Mouse (Mus musculus) limb, embryonic 12.5 days (tissue): ENCODE data around the gene Krt35. TPM values are rescaled to one million over a fixed set of nuclear protein-coding genes. Genes with fewer than 3 reads are reported as not detected.

Experiments used
- ATAC-seq: fragments of 200-750 bp; cut with Nextera tagmentation; 2 replicates; pipeline ENCODE4 v1.8.0; 2017; ENCODE audit warnings: low read depth, moderate TSS enrichment; ENCODE audit not compliant: insufficient number of reproducible peaks, insufficient read depth, low FRiP score, low TSS enrichment
- H3K27ac ChIP-seq: fragments of 300-500 bp; sonication (generic); 2 replicates; pipeline ENCODE4 v1.5.1; 2016; ENCODE audit warnings: mild to moderate bottlenecking, moderate library complexity
- H3K27me3 ChIP-seq: fragments of 300-500 bp; sonication (generic); 2 replicates; pipeline ENCODE4 v1.6.1; 2016; ENCODE audit warnings: mild to moderate bottlenecking, moderate library complexity
- H3K36me3 ChIP-seq: fragments of 300-500 bp; sonication (generic); 2 replicates; pipeline ENCODE4 v1.6.1; 2016; ENCODE audit warnings: mild to moderate bottlenecking, moderate library complexity
- H3K4me1 ChIP-seq: fragments of 300-500 bp; sonication (generic); replicated peaks from 2 replicates; pipeline ENCODE4 v1.6.1; 2016
- H3K4me2 ChIP-seq: fragments of 300-500 bp; sonication (generic); 2 replicates; pipeline ENCODE4 v1.6.1; 2016; ENCODE audit warnings: mild to moderate bottlenecking, moderate library complexity
- H3K4me3 ChIP-seq: fragments of 300-500 bp; sonication (generic); replicated peaks from 2 replicates; pipeline ENCODE4 v1.5.1; 2016; ENCODE audit warnings: mild to moderate bottlenecking
- H3K9ac ChIP-seq: fragments of 300-500 bp; sonication (generic); replicated peaks from 2 replicates; pipeline ENCODE4 v1.6.1; 2016; ENCODE audit warnings: mild to moderate bottlenecking, moderate library complexity
- H3K9me3 ChIP-seq: fragments of 300-500 bp; sonication (generic); 2 replicates; pipeline ENCODE4 v1.6.1; 2016; ENCODE audit warnings: mild to moderate bottlenecking, moderate library complexity
- WGBS: fragments of 180-500 bp; shearing (Covaris S2); methylation state at CpG from one replicate; pipeline ENCODE4 v1.1.7; 2016; 5-methylcytosine and 5-hydroxymethylcytosine counted together
- polyA plus RNA-seq: library from polyadenylated mRNA; unstranded; fragments of >200 nt; fragmentation: Nextera tagmentation; extraction: Ambion mirVana; gene quantifications from 2 replicates; pipeline ENCODE4 v1.2.1, GENCODE M21; 2016

Gene Krt35
- polyA plus RNA-seq, 1 experiment from 2014 or later = 0.70 TPM

DNA sequence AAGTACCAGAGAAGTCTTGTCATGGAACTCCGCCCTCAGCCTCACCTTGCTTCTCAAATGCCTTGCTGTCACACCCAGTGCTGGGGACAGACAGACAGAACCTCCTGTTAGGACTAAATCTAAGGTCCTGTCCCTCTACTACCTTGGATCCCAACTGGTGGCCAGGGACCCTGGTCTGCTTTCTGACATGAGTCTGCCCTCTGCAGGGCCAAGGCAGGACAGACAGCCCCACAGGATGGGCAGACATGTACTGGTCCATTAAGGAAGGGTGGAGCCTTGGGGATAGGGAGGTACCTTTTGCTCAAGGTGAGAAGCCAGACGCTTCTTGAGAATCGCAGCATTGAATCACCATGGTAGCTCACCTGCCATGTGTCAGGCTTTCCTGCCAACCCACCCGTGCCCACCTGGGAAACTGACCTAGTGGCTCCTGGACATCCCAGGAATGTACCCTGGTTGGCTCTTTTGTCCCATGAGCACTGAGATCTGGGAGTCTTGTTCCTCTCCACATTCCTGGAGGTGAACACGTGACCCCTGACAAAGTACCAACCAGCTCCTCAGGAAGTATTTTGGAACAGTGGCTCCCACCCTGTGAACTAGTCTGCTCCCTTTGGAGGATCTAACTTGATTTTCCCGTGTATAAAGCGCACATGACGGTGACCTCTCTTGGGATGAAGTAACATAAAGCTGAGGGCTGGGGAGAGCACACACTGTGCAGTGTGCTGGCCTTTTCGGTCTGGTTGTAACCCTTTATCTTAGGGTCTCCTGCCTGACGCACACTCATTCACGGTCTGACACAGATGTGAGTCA lies 17.1 kb upstream of the Krt35 start:
- Histone ChIP-seq H3K27ac (no peak overlapping the region), H3K27me3 (no peaks in the 10 kb centered on the region), H3K9me3 (no peaks in the 10 kb centered on the region), H3K4me1 (peaks cover 8% of the 10 kb centered on the region; the same call in 1 of the 2 replicates), H3K4me3 (no peak overlapping the region), H3K4me2 (no peak overlapping the region), H3K36me3 (no peaks in the 10 kb centered on the region), H3K9ac (no peak overlapping the region)
- 85% methylated on average over 11 of the region's 11 CpGs for WGBS
- ATAC-seq = no peak

DNA sequence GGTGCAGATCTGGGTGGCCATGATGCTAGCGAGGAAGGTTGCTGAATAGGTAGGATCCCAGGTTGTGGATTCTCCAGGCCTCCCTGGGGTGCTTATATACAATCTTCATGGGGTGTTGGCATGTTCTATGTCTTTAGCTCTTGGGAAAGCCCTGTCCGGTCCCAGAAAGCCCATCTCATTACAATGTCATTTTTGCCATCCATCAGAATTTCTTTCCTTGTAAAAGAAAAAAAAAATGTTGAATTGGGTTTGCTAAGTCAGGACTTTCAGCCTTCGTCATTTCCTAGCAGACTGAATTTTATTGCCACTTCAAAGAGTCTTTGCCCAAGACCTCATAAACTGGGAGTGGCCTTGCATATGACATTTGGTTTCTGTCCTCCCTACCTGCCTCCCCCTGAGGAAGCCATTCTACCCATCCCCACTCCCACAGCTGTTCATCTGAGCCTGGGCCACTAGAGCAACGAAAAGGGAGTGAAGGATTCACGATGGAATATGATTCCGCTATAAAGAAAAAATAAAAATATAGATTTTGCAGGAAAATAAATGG lies 9.6 kb upstream of the Krt35 start, which contains the start of gene Krt36:
Gene Krt36 (minus strand): TSS at position 51 of the 547 bp plus-strand sequence.
- no peak for ATAC-seq
- H3K4me1 ChIP-seq = no peaks in the 10 kb centered on the region
- WGBS = 68% methylated on average over 6 of the region's 6 CpGs

DNA sequence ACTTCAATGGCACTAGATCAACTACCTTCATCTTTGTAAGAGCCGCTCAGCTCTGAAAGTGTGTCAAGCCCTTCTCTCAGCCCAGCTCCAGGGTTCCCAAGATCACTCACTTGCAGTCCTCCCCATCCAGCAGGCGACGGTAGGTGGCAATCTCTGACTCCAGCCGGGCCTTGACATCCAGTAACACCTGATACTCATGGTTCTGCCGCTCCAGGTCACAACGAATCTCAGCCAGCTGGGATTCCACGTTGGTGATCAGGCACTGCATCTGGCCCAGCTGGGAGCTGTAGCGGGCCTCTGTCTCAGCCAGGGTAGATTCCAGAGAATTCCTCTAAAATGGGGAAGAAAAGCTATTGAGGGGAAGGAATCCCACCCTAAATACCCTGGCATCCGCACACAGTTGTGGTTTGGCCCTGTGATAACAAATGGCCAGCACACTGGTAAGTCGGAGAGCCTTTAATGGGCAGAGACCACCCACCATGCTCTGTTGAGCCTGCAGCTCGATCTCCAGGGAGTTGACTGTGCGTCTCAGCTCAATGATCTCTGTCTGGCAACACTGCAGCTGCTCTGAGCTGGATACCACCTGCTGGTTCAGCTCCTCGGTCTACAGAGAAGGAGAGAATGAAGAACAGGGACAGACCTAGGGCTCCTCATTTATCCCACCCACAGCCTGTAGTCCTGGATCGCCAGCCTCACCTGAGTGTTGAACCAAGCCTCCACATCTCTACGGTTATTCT lies 6.8 kb upstream of the Krt35 start:
- no peak overlapping the region for H3K4me2 ChIP-seq
- H3K27me3 ChIP-seq = 0 out of 2 replicates have a peak, but pooled peaks cover 2% of the 10 kb centered on the region
- no peaks in the 10 kb centered on the region for H3K36me3 ChIP-seq
- no peak overlapping the region for H3K4me3 ChIP-seq
- H3K27ac ChIP-seq = no peak overlapping the region
- no peak overlapping the region for H3K9ac ChIP-seq
- ATAC-seq = 0 out of 2 replicates have a peak, but pooled peaks have one; percentile 20
- WGBS = 56% methylated on average over 15 of the region's 15 CpGs
- peaks cover 4% of the 10 kb centered on the region; the same call in 1 of the 2 replicates for H3K4me1 ChIP-seq
- H3K9me3 ChIP-seq = no peaks in the 10 kb centered on the region

More for the DNA sequence above, 9.6 kb upstream of the Krt35 start, which contains the start of gene Krt36:
- Histone ChIP-seq H3K27me3 (no peaks in the 10 kb centered on the region), H3K4me2 (no peak within 1 kb of the TSS), H3K9ac (no peak within 1 kb of the TSS), H3K9me3 (no peaks in the 10 kb centered on the region), H3K27ac (no peak within 1 kb of the TSS), H3K36me3 (no peaks in the 10 kb centered on the region), H3K4me3 (no peak within 1 kb of the TSS)

DNA sequence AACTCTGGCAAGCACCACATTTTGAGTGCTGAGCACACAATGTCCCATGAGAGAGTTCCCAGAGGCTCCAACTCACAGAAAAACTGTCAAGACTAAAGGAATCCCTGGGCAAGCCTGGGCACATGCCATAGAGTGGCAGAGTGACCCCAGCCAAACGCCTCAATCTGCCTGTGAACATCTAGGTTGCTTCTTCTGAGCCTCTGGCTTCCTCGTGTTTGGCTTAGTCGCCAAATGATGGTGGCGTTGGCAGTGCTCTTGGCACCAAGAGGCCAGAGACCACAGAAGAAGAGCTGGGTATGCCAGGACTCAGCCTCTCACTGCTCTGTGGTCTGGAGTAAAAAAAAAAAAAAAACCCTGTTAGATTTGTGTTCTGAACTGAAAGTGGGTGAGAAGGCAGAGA lies 4.3 kb upstream of the Krt35 start:
- Histone ChIP-seq H3K9me3 (no peaks in the 10 kb centered on the region), H3K4me2 (no peak overlapping the region), H3K9ac (no peak overlapping the region), H3K36me3 (no peaks in the 10 kb centered on the region), H3K4me1 (peaks cover 16% of the 10 kb centered on the region), H3K27me3 (0 out of 2 replicates have a peak, but pooled peaks cover 5% of the 10 kb centered on the region), H3K4me3 (no peak overlapping the region), H3K27ac (no peak overlapping the region)
- 76% methylated on average over 4 of the region's 4 CpGs for WGBS
- no peak for ATAC-seq

DNA sequence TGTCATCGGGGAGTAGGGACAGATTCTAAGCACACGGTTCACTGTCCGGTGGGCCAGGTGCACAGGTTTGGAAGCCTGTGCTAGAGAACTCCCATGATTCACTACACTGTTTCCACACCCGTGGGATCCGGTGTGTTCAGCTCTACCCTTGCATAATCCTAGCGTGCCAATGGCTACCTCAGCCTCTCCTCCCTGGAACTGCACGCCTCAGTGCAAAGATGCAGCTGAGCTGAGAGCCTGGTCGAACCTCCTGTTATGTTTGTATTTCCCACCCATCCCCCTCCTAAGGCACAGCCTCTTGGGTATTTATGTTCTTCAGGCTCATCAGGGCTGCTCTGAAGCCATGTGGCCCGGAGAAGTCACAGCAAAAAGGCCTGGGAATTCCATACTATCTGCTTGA lies 1.8 kb upstream of the Krt35 start:
- H3K36me3 ChIP-seq = no peaks in the 10 kb centered on the region
- no peaks in the 10 kb centered on the region for H3K9me3 ChIP-seq
- H3K4me2 ChIP-seq = no peak overlapping the region
- WGBS = 77% methylated on average over 9 of the region's 9 CpGs
- no peak overlapping the region for H3K4me3 ChIP-seq
- peaks cover 16% of the 10 kb centered on the region for H3K4me1 ChIP-seq
- no peak overlapping the region for H3K27ac ChIP-seq
- peaks cover 5% of the 10 kb centered on the region; the same call in 1 of the 2 replicates for H3K27me3 ChIP-seq
- H3K9ac ChIP-seq = no peak overlapping the region
- no peak for ATAC-seq

DNA sequence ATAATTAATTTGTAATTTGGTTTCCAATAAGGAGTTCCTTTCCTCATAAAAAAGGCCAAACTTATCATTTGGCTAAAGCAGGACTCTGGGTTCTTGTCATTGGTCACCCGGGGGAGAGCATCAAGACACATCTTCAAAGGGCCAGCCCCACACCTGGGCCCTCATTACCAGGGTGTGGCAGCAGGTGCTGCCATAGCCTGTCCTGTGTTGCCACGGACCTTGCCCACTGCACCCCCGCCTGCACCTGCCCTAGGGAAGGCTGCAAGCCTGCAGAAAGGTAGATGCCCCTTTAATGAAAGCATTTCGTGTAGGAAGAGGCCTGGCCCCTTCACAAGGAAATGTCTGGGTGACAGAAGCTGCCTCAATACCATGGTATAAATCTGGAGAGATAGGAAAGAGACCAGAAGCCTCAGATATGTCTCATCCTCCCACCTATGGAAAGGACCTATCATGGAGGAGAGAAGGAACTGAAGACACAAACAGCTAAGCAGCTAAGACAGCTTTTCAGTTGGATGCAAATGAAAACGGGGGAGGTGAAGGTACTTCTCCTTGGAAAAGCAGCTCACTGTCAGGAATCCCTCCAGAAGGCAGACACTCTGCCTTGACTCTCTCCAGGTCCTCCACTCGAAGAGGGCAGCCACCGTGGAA lies 7.5 kb downstream of the Krt35 start:
- H3K4me1 ChIP-seq = peaks cover 5% of the 10 kb centered on the region; the same call in 1 of the 2 replicates
- H3K9me3 ChIP-seq = 0 out of 2 replicates have a peak, but pooled peaks cover 3% of the 10 kb centered on the region
- no peaks in the 10 kb centered on the region for H3K27me3 ChIP-seq
- 63% methylated on average over 7 of the region's 7 CpGs for WGBS
- no peak overlapping the region for H3K9ac ChIP-seq
- H3K36me3 ChIP-seq = no peaks in the 10 kb centered on the region
- no peak overlapping the region for H3K4me2 ChIP-seq
- H3K4me3 ChIP-seq = no peak overlapping the region
- ATAC-seq = no peak
- no peak overlapping the region for H3K27ac ChIP-seq

DNA sequence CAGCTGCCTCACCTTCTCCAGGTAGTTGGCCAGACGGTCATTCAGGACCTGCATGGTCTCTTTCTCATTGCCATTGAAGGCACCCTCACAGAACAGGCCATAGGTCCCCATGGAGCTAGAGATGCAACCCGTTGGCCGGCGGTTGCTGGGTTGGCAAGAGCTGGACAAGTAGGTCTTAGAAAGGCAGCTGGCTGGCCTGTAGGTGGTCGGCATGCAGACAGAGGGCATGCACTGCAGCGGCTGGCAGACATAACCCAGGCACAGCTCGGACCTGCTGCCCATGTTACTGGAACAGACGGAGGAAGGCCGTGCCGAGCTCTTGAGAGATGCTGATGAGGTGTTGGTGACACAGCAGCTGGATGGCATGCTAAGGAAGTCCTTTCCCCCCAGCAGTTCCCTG lies 8.2 kb downstream of the Krt35 start, which contains the start of gene Krt32:
Gene Krt32 (minus strand): TSS at position 366 of the 400 bp plus-strand sequence.
- 87% methylated on average over 10 of the region's 10 CpGs for WGBS
- Histone ChIP-seq H3K4me2 (no peak within 1 kb of the TSS), H3K27ac (no peak within 1 kb of the TSS), H3K9me3 (0 out of 2 replicates have a peak, but pooled peaks cover 3% of the 10 kb centered on the region), H3K27me3 (no peaks in the 10 kb centered on the region), H3K9ac (no peak within 1 kb of the TSS), H3K4me1 (peaks cover 5% of the 10 kb centered on the region; the same call in 1 of the 2 replicates), H3K4me3 (no peak within 1 kb of the TSS), H3K36me3 (no peaks in the 10 kb centered on the region)
- no peak for ATAC-seq

DNA sequence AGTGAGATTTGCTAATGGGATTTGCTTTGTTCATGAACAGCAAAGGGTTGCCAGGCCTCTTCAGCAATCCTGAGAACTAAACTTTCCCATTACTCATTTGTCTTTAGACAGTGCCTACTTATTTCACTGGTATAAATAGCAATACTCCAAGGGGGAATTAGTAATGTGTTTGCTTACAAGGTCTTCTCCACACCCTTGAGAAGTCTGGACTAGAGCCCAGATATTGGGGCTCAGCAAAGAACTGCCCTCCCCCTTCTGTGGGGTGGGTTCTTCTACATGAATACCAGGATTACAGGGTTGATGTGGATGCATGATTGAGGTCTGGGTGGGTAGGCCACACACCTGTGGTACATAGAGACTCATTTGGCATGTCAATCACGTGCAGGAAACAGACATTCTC lies 22.2 kb downstream of the Krt35 start:
- H3K27me3 ChIP-seq = no peaks in the 10 kb centered on the region
- no peak overlapping the region for H3K4me2 ChIP-seq
- WGBS = 69% methylated on average over 1 of the region's 1 CpGs
- no peak for ATAC-seq
- no peak overlapping the region for H3K27ac ChIP-seq
- no peak overlapping the region for H3K4me3 ChIP-seq
- H3K9ac ChIP-seq = no peak overlapping the region
- no peaks in the 10 kb centered on the region for H3K4me1 ChIP-seq
- no peaks in the 10 kb centered on the region for H3K9me3 ChIP-seq
- no peaks in the 10 kb centered on the region for H3K36me3 ChIP-seq

DNA sequence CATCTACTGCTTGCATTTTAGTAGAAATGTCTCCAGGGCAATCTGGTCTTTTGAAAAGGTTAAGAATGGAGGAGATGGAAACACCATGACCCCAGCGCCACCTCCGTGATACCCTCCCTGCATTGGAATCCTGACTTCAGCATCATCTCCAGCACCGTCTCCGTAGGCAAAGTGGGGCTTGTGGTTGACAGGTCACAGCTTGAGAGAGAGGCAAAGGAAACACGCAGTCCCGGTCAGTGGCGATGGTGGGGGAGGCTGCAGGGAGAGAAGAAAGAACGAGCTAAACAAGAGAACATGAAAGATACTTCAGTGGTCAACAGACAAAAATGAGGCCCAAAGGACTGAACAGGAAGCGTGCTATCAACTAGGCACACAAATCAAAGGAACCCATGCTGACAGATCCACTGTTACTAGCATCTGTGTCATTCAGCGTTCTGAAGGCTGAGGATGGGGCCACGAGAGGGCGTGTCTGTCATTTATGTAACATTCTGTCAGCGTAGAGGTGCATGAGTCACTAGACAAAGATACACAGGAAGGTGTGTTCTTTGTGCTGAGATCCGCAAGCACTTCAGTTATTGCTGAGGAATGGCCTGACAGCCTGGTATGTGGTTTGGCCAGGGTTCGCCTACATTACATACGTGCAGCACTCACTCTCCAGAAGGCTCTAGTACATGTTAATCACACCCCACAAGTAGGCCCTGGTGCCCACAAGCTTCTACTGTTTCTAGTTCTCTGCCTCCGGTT lies 28.6 kb downstream of the Krt35 start:
- H3K4me2 ChIP-seq = no peak overlapping the region
- H3K4me1 ChIP-seq = no peaks in the 10 kb centered on the region
- H3K27ac ChIP-seq = no peak overlapping the region
- H3K9me3 ChIP-seq = no peaks in the 10 kb centered on the region
- H3K9ac ChIP-seq = no peak overlapping the region
- no peaks in the 10 kb centered on the region for H3K27me3 ChIP-seq
- H3K4me3 ChIP-seq = no peak overlapping the region
- no peak for ATAC-seq
- whole genome bisulfite sequencing = 84% methylated on average over 17 of the region's 17 CpGs
- H3K36me3 ChIP-seq = no peaks in the 10 kb centered on the region

DNA sequence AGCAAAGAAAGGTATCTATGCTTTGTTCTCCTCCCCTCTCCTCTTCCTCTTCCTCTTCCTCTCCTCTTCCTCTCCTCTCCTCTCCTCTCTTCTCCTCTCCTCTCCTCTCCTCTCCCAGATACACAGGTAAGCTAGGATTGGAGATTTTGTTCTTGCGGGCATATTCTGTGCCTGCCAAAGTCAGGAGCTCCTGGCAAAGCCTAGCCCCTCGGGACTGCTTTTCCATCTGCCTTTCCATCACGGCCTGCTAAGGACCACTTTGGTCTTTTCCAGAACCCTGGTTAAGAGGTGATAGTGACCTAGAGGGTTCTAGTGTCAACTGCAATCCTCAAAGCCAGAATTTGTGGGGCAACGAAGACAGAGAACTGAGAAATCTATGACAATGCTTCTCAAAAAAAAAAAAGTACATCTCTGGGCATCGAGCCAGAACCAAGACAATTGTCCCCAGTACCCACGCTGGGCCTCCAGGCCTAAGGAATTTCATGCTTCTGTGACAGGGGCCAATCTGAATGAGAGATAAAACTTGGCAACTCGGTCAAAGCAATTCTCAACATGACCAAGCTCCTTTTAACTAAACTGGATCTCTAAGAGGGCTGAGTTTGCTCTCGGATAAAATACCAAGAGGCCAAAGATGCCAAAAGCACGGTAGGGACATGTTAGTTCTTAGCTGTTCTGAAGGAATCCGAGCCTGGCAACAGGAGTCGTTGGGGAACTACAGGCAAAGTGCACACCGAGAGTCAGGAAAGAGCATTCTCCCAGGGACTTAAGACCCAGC lies 29.6 kb downstream of the Krt35 start:
- no peak for ATAC-seq

More for the DNA sequence above, 29.6 kb downstream of the Krt35 start:
- Histone ChIP-seq H3K27me3 (no peaks in the 10 kb centered on the region), H3K9ac (no peak overlapping the region), H3K9me3 (no peaks in the 10 kb centered on the region), H3K4me3 (no peak overlapping the region), H3K27ac (no peak overlapping the region), H3K36me3 (no peaks in the 10 kb centered on the region), H3K4me2 (no peak overlapping the region), H3K4me1 (no peaks in the 10 kb centered on the region)
- WGBS = 82% methylated on average over 12 of the region's 12 CpGs
